Mouse (Mus musculus) common myeloid progenitor, adult 5-6 weeks (primary cell): Measurements from ENCODE around the gene Haus2. TPM values are rescaled to one million over a fixed set of nuclear protein-coding genes. Genes with fewer than 3 reads are reported as not detected.
"Not testable (repeated sequence)": the region's sequence is repeated elsewhere in the genome, so short reads cannot be mapped to it uniquely, and the experiment has no call there.

Experiments
- ATAC-seq: replicated peaks from 2 replicates; pipeline ENCODE4 v1.8.0; 2016; ENCODE audit warnings: low read depth, mild to moderate bottlenecking, moderate TSS enrichment, inconsistent platforms; ENCODE audit not compliant: poor library complexity, severe bottlenecking
- total RNA-seq: library from RNA; stranded (forward); fragments of 200-1000, 187-1606 nt; gene quantifications from 2 replicates; pipeline ENCODE4 v1.2.3, GENCODE M21; 2017

Haus2 gene
- 22.5 and 28.5 TPM in 2 replicates for total RNA-seq

- ATAC-seq = peak; percentile 96
Measured at GRCm38 (mm10) chr2:120608830-120609723, at the start of gene Haus2, which contains the start of gene Lrrc57. Gene Haus2, plus strand, starts transcription at chr2:120609383. Gene Lrrc57, minus strand, starts transcription at chr2:120609520.

DNA sequence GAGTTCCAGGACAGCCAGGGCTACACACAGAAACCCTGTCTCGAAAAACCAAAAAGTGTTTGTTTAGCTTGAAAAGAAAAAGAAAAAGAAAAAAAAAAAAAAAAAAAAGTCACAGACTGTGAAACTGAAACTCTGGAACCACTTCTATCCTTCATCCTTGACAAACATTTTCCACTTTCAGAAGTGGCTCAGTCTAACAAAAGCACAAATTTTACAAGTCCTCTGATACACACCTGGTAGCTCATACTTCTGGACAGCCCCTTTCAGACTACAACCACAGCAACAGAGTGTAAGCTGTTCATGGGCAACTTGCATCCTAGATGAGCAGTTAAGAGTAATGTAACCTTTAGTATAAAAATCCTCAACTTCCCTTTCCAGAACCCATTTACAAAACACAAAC is 47.7 kb upstream of the Haus2 start:
- ATAC-seq = no peak

- ATAC-seq = no peak
Measured at GRCm38 (mm10) chr2:120562859-120563234, 46.3 kb upstream of the Haus2 start.

DNA sequence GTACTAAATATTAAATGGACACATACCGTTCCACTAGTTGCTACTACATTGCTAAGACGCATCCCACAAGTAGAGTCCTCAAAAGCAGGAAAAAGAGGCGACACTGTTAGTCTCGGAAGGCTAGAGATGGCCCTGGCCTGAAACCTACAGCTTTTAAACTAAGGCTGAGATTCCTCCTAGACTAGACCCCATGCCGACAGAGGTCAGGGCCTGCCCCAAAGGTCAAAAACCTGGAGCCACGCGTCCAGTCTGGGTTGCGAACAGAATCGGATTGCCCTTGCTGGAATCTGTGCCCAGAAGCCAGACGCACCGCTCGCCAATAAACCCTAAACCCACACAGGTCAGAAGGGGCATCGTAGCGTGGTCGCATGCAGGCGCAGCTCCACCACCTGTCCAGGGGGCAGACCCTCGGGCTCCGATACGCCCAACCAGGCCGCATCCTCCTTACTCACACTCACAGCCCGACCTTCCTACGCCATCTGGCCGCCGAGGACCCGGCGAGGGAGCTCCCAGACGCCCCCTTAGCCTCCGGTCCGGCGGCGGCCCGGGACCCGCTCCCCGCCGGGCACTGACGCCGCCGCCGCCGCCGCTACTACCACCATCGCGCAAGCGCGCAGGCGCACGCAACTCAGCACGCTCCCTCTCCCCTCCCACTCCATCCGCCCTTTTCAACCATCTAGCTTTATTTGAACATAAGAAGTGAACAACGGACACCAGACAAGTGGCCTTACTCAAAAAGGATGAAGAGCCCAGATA is 45.8 kb upstream of the Haus2 start, which contains the start of gene Zfp106:
Gene Zfp106, minus strand, starts transcription at position 609 of the 756 bp plus-strand sequence.
- peak; percentile 71 for ATAC-seq

GRCm38 (mm10) chr2:120564548-120565188 is 44.5 kb upstream of the Haus2 start:
- ATAC-seq = not testable (repeated sequence)

- ATAC-seq = peak; percentile 15; the same call in 1 of the 2 replicates
Measured at GRCm38 (mm10) chr2:120565363-120565762, 43.8 kb upstream of the Haus2 start.

DNA sequence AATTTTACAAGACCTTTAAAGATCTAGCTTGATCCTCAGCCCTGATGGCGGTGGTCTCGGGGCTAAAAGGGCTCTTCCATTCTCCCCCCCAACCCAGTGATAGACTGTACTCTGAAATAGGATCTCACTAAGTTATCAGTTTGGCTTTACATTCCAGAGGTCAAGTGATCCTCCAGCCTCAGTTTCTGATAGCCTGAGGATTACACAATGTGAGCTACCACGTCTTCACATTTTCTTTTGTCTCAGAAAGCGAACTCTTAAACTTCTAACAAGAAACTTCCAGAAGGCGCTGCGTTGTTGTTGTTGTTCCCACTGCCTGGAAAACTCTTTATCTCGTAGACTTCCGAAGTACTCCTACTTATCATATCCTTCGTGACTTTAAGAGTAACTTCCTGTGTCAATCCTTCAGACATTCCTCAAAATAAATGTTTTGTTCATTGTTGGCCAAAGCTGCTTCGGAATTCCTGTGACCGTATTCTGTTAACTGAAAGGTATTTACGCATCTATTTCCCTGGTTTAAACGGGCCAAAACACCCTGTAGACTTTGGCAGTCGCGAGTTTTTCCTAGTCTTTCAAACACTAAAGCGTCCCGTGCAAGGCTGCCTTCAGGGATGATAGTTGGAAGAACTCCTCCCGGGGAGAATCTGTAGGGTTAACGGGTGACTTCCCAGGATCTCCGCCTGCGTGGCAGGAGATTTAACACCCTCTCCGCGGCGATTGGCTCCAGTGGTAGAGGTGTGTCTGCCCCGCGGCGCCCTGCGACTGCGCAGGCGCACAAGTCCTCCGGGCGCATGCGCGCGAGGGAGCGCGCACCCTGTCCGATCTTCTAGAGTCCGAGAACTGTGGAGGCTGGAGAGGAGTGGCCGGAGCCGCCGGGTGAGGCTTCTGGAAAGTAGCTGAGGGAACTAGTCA is 42.0 kb upstream of the Haus2 start, which contains the start of gene Snap23:
Gene Snap23, plus strand, starts transcription at position 786 of the 912 bp plus-strand sequence.
- ATAC-seq = peak; percentile 70

DNA sequence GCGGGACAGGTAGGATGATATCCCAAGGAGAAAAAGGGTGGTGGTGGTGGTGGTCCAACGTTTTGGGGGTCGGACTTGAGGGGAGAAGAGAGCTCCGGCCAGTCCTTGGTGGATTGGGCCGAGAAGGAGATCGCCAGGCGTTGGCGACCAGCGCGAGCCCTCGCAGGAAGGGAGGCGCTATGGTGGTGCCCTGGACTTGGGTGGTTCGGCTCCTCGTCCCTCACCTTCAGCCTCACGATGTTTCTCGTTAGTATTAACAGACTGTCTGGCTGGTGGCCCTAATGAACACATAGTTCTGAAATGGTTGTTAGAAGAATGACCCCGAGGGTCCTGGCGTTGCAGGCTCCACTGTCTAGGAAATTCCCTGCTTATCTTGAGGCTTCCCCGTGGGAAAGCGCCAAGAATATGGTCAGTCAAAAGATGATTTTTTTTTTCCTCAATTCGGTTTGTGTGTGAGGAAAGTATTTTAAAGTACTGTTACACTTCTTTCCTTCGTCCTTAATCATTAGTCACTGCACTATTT is 41.3 kb upstream of the Haus2 start:
- no peak for ATAC-seq

- ATAC-seq = no peak
Measured at GRCm38 (mm10) chr2:120571081-120571480, 38.1 kb upstream of the Haus2 start.

- ATAC-seq = not testable (repeated sequence)
Measured at GRCm38 (mm10) chr2:120572161-120572560, 37.0 kb upstream of the Haus2 start.

DNA sequence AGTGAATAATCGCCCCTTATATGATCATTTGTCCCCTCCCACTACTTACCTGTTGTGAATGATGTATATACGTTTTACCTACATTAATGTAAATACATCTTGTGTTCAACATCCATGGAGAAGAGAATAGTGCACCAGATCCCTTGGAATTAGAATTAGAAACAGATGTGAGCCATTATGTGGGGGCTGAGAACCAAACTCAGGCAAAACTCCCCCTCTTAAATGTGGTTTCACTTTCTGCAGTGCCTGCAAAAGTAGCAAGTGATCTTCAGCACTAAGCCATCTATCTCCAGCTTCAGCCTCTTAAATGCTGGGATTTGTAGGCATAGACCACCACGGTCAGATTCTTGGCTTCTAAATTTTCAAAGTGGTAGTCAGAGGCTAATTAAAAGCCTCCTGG is 34.1 kb upstream of the Haus2 start:
- no peak for ATAC-seq

DNA sequence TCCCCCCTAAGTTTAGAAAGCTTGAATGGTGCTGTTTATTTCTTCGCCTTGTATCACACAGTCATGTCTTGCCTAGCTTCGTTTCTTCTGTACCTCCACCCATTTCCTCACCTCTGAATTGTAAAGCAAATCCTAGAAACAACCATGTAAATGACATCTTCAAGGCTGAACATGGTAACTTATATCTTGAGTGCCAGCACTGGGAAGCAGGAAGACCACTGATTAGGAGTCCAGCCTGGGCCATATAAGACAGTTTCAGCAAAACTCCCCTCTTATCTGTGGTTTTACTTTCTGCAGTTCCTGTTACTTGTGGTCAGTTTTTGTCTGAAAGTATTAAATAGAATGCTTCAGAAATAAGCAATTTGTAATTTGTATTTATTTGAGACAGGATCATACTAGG is 33.2 kb upstream of the Haus2 start:
- peak; percentile 82 for ATAC-seq

DNA sequence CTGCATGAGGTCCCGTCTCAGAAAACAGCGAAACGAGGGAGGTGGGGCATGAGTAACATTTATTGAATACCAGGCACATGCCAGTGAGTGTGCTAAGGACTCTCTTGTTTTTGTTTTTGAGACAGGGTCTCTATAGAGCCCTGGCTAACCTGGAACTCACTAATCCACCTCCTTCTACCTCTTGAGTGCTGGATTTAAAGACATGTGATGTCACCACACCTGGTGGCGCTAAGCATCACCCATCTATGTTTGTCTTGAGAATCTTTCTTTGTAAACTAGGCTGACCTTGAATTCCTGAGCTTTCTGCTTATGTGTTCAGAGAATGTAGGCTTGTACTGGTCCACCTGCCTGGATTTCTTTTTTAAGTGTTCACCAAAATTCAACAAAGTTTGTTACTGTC is 31.4 kb upstream of the Haus2 start:
- no peak for ATAC-seq

GRCm38 (mm10) chr2:120578286-120578685 is 30.9 kb upstream of the Haus2 start:
- peak; percentile 83 for ATAC-seq

DNA sequence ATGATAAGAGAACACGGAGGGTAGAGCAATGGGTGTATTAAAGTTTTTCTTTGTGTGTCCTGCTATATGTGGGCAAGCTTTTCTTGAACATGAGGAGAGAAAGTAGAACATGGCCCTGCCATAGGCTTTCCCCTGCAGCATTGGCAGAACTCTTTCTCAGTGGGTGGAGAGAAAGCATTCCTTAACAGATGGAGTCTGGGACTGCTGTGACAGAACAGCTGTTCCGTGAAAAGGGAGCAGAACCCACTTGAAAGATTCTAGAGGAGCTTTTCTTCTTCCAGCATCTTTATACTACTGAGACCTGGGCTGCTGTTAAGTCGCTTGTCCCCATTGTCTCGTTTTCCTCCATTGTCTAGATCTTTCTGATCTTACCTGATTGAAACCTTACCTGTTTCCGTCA is 19.4 kb upstream of the Haus2 start:
- no peak for ATAC-seq

DNA sequence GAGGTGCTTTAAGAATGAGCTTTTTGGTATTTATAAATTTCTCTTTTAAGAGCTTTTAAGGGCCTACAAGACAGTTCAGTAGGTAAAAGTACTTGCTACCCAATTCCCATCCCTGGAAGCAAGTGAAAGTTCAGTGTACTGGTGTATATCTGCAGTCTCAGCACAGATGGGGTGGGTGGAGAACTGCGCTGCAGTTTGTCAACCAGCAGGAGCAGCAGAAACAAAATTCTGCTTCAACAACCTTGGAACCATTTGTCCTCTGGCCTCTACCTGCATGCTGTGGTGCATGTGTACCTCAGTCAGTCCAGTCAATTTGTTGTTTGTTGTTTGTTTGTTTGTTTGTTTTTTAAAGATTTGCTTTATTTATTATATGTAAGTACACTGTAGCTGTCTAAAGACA is 17.0 kb upstream of the Haus2 start:
- ATAC-seq = no peak

DNA sequence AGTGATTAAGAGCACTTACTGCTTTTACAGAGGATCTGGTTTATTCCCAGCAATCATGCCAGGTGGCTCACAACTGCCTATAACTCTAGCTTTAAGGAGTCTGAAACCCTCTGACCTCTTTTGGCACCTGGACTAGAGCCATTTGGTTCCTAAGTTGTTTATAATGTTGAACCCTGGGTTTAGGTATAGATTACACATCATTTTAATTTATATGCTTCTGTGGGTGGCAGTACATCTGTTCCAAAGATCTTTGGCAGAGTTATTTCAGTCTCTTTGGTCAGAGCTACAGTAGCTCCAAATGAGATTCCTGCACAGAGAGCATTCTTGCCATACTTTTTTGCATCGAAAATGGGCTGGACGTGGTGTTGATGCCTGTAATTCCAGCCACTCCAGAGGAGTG is 11.4 kb upstream of the Haus2 start:
- ATAC-seq = no peak

DNA sequence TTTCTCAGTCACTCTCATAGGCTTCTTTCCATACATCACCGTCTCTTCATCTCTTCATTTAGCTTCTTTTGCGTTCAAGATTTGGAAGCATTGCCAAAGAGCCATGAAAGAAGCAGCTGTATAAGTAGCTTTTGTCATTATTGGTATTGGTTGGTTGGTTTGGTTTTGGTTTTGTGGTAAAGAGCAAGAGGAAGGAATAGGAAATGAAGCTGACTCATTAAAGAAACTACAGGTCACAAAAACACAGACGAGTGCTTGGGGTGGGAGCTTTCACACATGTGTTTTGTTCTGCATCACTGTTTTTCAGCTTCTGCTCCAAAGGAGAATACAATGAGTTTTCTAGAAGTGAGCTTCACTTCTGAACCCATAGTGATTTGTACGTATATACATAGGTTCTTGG is 9.7 kb upstream of the Haus2 start:
- ATAC-seq = 0 out of 2 replicates have a peak, but pooled peaks have one; percentile 15
